Mouse (Mus musculus): ENCODE results near the gene Msn.

GRCm38 (mm10) chrX:96126803-96127202 is 31.0 kb downstream of the Msn start:
- TF ChIP-seq POLR2A (IDR thresholded peaks at IDR 0.05; ENCODE audit: extremely low read depth, insufficient read depth, low read length) (no peak), CTCF (IDR thresholded peaks at IDR 0.05; ENCODE audit: low read depth, low read length) (no peak)

Measured in liver, adult 2 months (tissue).